Mouse (Mus musculus): ENCODE results near the gene Igdcc4. TPM values are rescaled to one million over a fixed set of nuclear protein-coding genes. Genes with fewer than 3 reads are reported as not detected.

Gene Igdcc4
- total and polyA plus RNA-seq, 3 experiments = under 0.01 to 0.14 TPM; not detected in 1

DNA sequence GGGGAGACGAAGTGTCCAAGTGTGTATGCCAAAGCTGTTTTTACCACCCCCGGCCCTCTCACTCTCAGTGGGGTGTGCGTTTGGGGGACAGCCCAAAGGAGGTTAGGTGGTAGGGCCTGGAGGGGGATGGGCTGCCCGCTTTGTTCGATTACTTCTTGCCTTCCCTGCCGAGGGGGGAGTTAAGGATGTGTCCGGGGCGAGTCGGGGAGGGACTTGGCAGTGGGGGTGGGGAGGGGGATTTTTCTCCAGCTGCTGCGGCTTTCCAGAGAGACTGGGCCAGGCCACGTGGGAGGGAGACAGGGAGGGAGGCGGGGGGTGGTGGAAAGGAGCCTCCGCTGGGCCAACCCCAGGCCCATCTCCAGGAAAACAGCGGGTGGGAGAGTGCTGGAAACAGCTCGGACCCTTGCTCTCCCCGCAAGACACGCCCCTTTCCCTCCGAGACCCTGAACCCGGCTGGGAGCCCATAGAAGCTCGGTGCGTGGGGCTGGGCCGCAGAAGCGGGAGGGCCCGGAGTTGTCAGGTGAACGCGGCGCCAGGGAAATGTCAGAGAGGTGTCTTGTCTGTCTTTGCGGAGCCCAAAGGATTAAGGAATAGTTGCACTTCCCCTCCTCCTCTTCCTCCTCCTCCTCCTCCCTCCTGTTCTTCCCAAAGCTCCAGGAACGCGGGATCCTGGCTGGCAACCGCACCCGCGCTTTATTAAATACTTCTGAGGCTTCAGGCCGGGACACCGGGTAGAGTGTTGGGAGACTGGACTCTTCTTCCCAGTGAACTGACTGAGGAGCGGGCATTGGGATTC is 1.3 kb downstream of the Igdcc4 start:
- no peaks in the 10 kb centered on the region for H3K9me3 ChIP-seq (replicated peaks; ENCODE audit: insufficient read depth, low read length)
- H3K9ac ChIP-seq (ENCODE audit: control insufficient read depth, low read depth, low read length, poor library complexity, severe bottlenecking) = no peak overlapping the region
- DNase-seq (ENCODE audit: low read depth, low spot score) = no peak
- no peak overlapping the region for H3K4me3 ChIP-seq (ENCODE audit: control insufficient read depth in 1 of 2, insufficient read depth in 1 of 2, low read depth in 2 of 2, low read length in 2 of 2)
- no peak overlapping the region for H3K27ac ChIP-seq (ENCODE audit: control insufficient read depth, low read depth, low read length)
- H3K36me3 ChIP-seq (ENCODE audit: control insufficient read depth in 1 of 2, insufficient read depth in 2 of 2, low read length in 2 of 2) = no peaks in the 10 kb centered on the region
- peaks cover 0 to 7% of the 10 kb centered on the region in 2 experiments; a peak in 3 of 4 replicates for H3K27me3 ChIP-seq (ENCODE audit: control insufficient read depth in 1 of 2, insufficient read depth in 2 of 2, low read length in 2 of 2)
- TF ChIP-seq USF1 (IDR thresholded peaks at IDR 0.05; ENCODE audit: low read depth, low read length) (no peak), RAD21 (IDR thresholded peaks at IDR 0.05; ENCODE audit: low read depth, low read length) (no peak), MYB (IDR thresholded peaks at IDR 0.05; ENCODE audit: low read depth, low read length) (no peak), ZNF384 (IDR thresholded peaks at IDR 0.05; ENCODE audit: low read depth, low read length) (no peak), ELF1 (IDR thresholded peaks at IDR 0.05; ENCODE audit: low read depth, low read length) (no peak), NELFE (IDR thresholded peaks at IDR 0.05; ENCODE audit: low read depth, low read length) (no peak), ZKSCAN1 (IDR thresholded peaks at IDR 0.05; ENCODE audit: low read depth, low read length) (no peak), TCF12 (IDR thresholded peaks at IDR 0.05; ENCODE audit: low read depth, low read length) (no peak), USF2 (IDR thresholded peaks at IDR 0.05; ENCODE audit: borderline replicate concordance in 1 of 2, insufficient read depth in 1 of 2, low read depth in 1 of 2, low read length in 2 of 2) (no peak), TAL1 (IDR thresholded peaks at IDR 0.05; ENCODE audit: low read length) (no peak)
- H3K79me2 ChIP-seq (ENCODE audit: control insufficient read depth, insufficient read depth, low read length, poor library complexity) = no peaks in the 10 kb centered on the region
- no peaks in the 10 kb centered on the region for H3K4me1 ChIP-seq (ENCODE audit: control insufficient read depth in 1 of 2, insufficient read depth in 2 of 2, low read length in 2 of 2)

DNA sequence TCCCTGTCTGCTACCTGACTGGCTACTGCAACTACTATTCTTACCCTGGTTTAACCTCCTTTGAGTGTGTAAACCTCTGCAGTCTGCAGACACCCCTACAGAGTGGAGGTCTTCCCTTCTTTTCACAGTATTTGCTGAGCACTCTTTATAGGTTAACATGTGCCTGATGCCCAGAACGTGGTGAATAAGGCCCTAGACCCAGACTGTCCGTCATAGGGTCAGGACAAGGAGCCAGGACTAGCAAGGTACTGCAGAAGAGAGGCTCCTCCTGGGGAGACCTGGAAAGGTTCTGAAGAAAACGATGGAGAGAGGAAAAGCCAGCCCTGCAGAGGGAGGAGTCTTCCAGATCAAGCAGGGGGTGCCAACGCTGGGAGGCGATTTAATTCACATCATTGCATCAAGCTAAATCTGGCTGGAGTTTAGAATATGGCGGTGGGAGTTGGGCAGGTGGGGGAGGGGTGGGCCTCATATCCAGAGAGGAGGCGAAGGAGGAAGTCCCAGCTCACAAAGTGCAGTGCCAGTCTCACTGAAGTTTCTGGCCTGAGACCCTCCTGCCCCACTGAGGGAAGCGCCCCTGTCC is 2.0 kb downstream of the Igdcc4 start:
- Histone ChIP-seq H3K27ac (ENCODE audit: control insufficient read depth, low read depth, low read length) (no peak overlapping the region), H3K4me3 (ENCODE audit: control insufficient read depth in 1 of 2, insufficient read depth in 1 of 2, low read depth in 2 of 2, low read length in 2 of 2) (no peak overlapping the region), H3K36me3 (ENCODE audit: control insufficient read depth in 1 of 2, insufficient read depth in 2 of 2, low read length in 2 of 2) (no peaks in the 10 kb centered on the region), H3K9ac (ENCODE audit: control insufficient read depth, low read depth, low read length, poor library complexity, severe bottlenecking) (no peak overlapping the region), H3K9me3 (replicated peaks; ENCODE audit: insufficient read depth, low read length) (no peaks in the 10 kb centered on the region), H3K79me2 (ENCODE audit: control insufficient read depth, insufficient read depth, low read length, poor library complexity) (no peaks in the 10 kb centered on the region), H3K27me3 (ENCODE audit: control insufficient read depth in 1 of 2, insufficient read depth in 2 of 2, low read length in 2 of 2) (peaks cover 3 to 7% of the 10 kb centered on the region in 2 experiments), H3K4me1 (ENCODE audit: control insufficient read depth in 1 of 2, insufficient read depth in 2 of 2, low read length in 2 of 2) (no peaks in the 10 kb centered on the region)
- no peak for TF ChIP-seq MAZ (IDR thresholded peaks at IDR 0.05; ENCODE audit: low read depth, low read length)
- no peak for TF ChIP-seq GABPA (IDR thresholded peaks at IDR 0.05; ENCODE audit: low read depth, low read length)
- no peak for TF ChIP-seq ZNF384 (IDR thresholded peaks at IDR 0.05; ENCODE audit: low read depth, low read length)
- TF ChIP-seq MXI1 (IDR thresholded peaks at IDR 0.05; ENCODE audit: low read depth, low read length) = no peak
- no peak for TF ChIP-seq ELF1 (IDR thresholded peaks at IDR 0.05; ENCODE audit: low read depth, low read length)
- TF ChIP-seq ZKSCAN1 (IDR thresholded peaks at IDR 0.05; ENCODE audit: low read depth, low read length) = no peak
- TF ChIP-seq JUND (IDR thresholded peaks at IDR 0.05; ENCODE audit: low read depth, low read length) = no peak
- TF ChIP-seq POLR2AphosphoS2 (IDR thresholded peaks at IDR 0.05; ENCODE audit: low read length) = no peak
- no peak for TF ChIP-seq NRF1 (IDR thresholded peaks at IDR 0.05; ENCODE audit: insufficient read depth, low read depth, low read length, poor library complexity, severe bottlenecking)
- no peak for TF ChIP-seq MYB (IDR thresholded peaks at IDR 0.05; ENCODE audit: low read depth, low read length)
- no peak for TF ChIP-seq ZC3H11A (IDR thresholded peaks at IDR 0.05; ENCODE audit: low read depth, low read length)
- TF ChIP-seq CHD2 (IDR thresholded peaks at IDR 0.05; ENCODE audit: low read length) = no peak
- no peak for TF ChIP-seq RAD21 (IDR thresholded peaks at IDR 0.05; ENCODE audit: low read depth, low read length)
- TF ChIP-seq EP300 (IDR thresholded peaks at IDR 0.05; ENCODE audit: low read depth in 1 of 2, low read length in 2 of 2) = no peak
- TF ChIP-seq MAX (IDR thresholded peaks at IDR 0.05; ENCODE audit: low read length) = no peak
- DNase-seq (ENCODE audit: low read depth, low spot score) = no peak
